Mouse (Mus musculus) kidney, postnatal 0 days (tissue): Measurements from ENCODE around the gene Rps29. TPM values are rescaled to one million over a fixed set of nuclear protein-coding genes. Genes with fewer than 3 reads are reported as not detected.
A peak's percentile ranks its signal among the peaks of the same experiment; 100 is the strongest.

Experiments used
- ATAC-seq: fragments of 200-750 bp; cut with Nextera tagmentation; replicated peaks from 2 replicates; pipeline ENCODE4 v1.8.0; 2017; ENCODE audit warnings: low read depth, moderate number of reproducible peaks, moderate TSS enrichment, moderate library complexity; ENCODE audit not compliant: low FRiP score
- DNase-seq: peaks from one replicate; pipeline ENCODE4 v3.0.0-alpha.2; 2016; ENCODE audit warnings: low spot score
- H3K27ac ChIP-seq: fragments of 300-500 bp; sonication (generic); 2 replicates; pipeline ENCODE4 v1.5.1; 2014; ENCODE audit warnings: mild to moderate bottlenecking
- H3K27me3 ChIP-seq: fragments of 300-500 bp; sonication (generic); 2 replicates; pipeline ENCODE4 v1.6.1; 2014; ENCODE audit warnings: low read length, mixed read lengths; ENCODE audit not compliant: insufficient read depth
- H3K36me3 ChIP-seq: fragments of 300-500 bp; sonication (generic); 2 replicates; pipeline ENCODE4 v1.6.1; 2014; ENCODE audit warnings: low read length, mixed read lengths; ENCODE audit not compliant: insufficient read depth
- H3K4me1 ChIP-seq: fragments of 300-500 bp; sonication (generic); replicated peaks from 2 replicates; pipeline ENCODE4 v1.6.1; 2014; ENCODE audit warnings: antibody characterized with exemption, low read length, mixed read lengths; ENCODE audit not compliant: insufficient read depth
- H3K4me2 ChIP-seq: fragments of 300-500 bp; sonication (generic); 2 replicates; pipeline ENCODE4 v1.6.1; 2014; ENCODE audit warnings: mild to moderate bottlenecking, low read length, moderate library complexity, mixed read lengths
- H3K4me3 ChIP-seq: fragments of 300-500 bp; sonication (generic); replicated peaks from 2 replicates; pipeline ENCODE4 v1.5.1; 2014; ENCODE audit warnings: low read depth, low read length
- H3K9ac ChIP-seq: fragments of 300-500 bp; sonication (generic); 2 replicates; pipeline ENCODE4 v1.6.1; 2014; ENCODE audit warnings: low read depth, low read length
- H3K9me3 ChIP-seq: fragments of 300-500 bp; sonication (generic); replicated peaks from 2 replicates; pipeline ENCODE4 v1.6.1; 2016; ENCODE audit warnings: low read length, inconsistent platforms, mixed read lengths
- CTCF ChIP-seq: IDR thresholded peaks from 2 replicates; pipeline ENCODE4 v1.5.1; 2016; ENCODE audit warnings: antibody characterized with exemption, low read depth, mild to moderate bottlenecking, moderate library complexity
- WGBS: fragments of 180-500 bp; shearing (Covaris S2); extraction: QIAGEN DNeasy Blood & Tissue Kit; methylation state at CpG from one replicate; pipeline ENCODE4 v1.1.7; 2014; 5-methylcytosine and 5-hydroxymethylcytosine counted together
- polyA plus RNA-seq: library from polyadenylated mRNA; unstranded; fragments of >200 nt; fragmentation: Nextera tagmentation; extraction: Ambion mirVana; gene quantifications from 2 replicates; pipeline ENCODE4 v1.2.1, GENCODE M21; 2015

Gene Rps29
- polyA plus RNA-seq, 1 experiment from 2014 or later: 2,435 TPM

- H3K27me3 ChIP-seq: no peaks in the 10 kb centered on the region
- peaks cover 8% of the 10 kb centered on the region for H3K4me1 ChIP-seq
- H3K4me3 ChIP-seq: peak within 1 kb of the TSS; percentile 92
- H3K9me3 ChIP-seq: no peaks in the 10 kb centered on the region
- H3K4me2 ChIP-seq: peak within 1 kb of the TSS; percentile 71
- peak; percentile 87 for DNase-seq
- ATAC-seq: peak; percentile 62
- peaks cover 10% of the 10 kb centered on the region; the same call in 1 of the 2 replicates for H3K36me3 ChIP-seq
- TF ChIP-seq CTCF: no peak
- H3K9ac ChIP-seq: peak within 1 kb of the TSS; percentile 83
- peak within 1 kb of the TSS; percentile 91 for H3K27ac ChIP-seq
- WGBS: 0% methylated on average over 18 of the region's 18 CpGs
Observed at GRCm38 (mm10) chr12:69198164-69198535, 39.2 kb upstream of the Rps29 start, which contains the start of gene Dnaaf2. TSS of gene Dnaaf2 (minus strand) at chr12:69198429.

- under 1% methylated on average over 91 of the region's 94 CpGs for WGBS
- Histone ChIP-seq H3K4me2 (peak overlapping the region; percentile 71), H3K9ac (peak overlapping the region; percentile 83), H3K27ac (peak overlapping the region; percentile 91), H3K27me3 (no peaks in the 10 kb centered on the region), H3K4me3 (peak overlapping the region; percentile 92), H3K9me3 (no peaks in the 10 kb centered on the region), H3K36me3 (peaks cover 9% of the 10 kb centered on the region; the same call in 1 of the 2 replicates), H3K4me1 (peaks cover 8% of the 10 kb centered on the region)
- no peak for TF ChIP-seq CTCF
- ATAC-seq (peak; percentile 65), DNase-seq (peak; percentile 36)
Observed at GRCm38 (mm10) chr12:69197378-69198163, 38.6 kb upstream of the Rps29 start.

- no peaks in the 10 kb centered on the region for H3K27me3 ChIP-seq
- H3K36me3 ChIP-seq: 0 out of 2 replicates have a peak, but pooled peaks cover 3% of the 10 kb centered on the region
- under 1% methylated on average over 75 of the region's 75 CpGs for WGBS
- TF ChIP-seq CTCF: no peak
- peak within 1 kb of the TSS; percentile 83 for H3K9ac ChIP-seq
- peak within 1 kb of the TSS; percentile 91 for H3K27ac ChIP-seq
- peaks cover 8% of the 10 kb centered on the region for H3K4me1 ChIP-seq
- no peaks in the 10 kb centered on the region for H3K9me3 ChIP-seq
- H3K4me3 ChIP-seq: peak within 1 kb of the TSS; percentile 92
- peak; percentile 68 for ATAC-seq
- DNase-seq: peak; percentile 89
- H3K4me2 ChIP-seq: peak within 1 kb of the TSS; percentile 71
Observed at GRCm38 (mm10) chr12:69196444-69197377, 37.7 kb upstream of the Rps29 start, which contains the start of gene Gm49383. TSS of gene Gm49383 (minus strand) at chr12:69197104.

- 0 out of 2 replicates have a peak, but pooled peaks cover 8% of the 10 kb centered on the region for H3K36me3 ChIP-seq
- no peak for TF ChIP-seq CTCF
- no peak overlapping the region for H3K9ac ChIP-seq
- no peaks in the 10 kb centered on the region for H3K27me3 ChIP-seq
- no peak overlapping the region for H3K27ac ChIP-seq
- H3K9me3 ChIP-seq: no peaks in the 10 kb centered on the region
- H3K4me3 ChIP-seq: no peak overlapping the region
- ATAC-seq (no peak), DNase-seq (no peak)
- no peaks in the 10 kb centered on the region for H3K4me1 ChIP-seq
- H3K4me2 ChIP-seq: no peak overlapping the region
- WGBS: 91% methylated on average over 2 of the region's 2 CpGs
Observed at GRCm38 (mm10) chr12:69192637-69193036, 33.7 kb upstream of the Rps29 start.

- DNase-seq (no peak), ATAC-seq (no peak)
Observed at GRCm38 (mm10) chr12:69191396-69191795, 32.4 kb upstream of the Rps29 start.

GRCm38 (mm10) chr12:69190522-69190921 is 31.5 kb upstream of the Rps29 start:
- TF ChIP-seq CTCF: peak; percentile 66
- H3K36me3 ChIP-seq: 0 out of 2 replicates have a peak, but pooled peaks cover 8% of the 10 kb centered on the region
- H3K27me3 ChIP-seq: no peaks in the 10 kb centered on the region
- H3K4me3 ChIP-seq: no peak overlapping the region
- no peak overlapping the region for H3K27ac ChIP-seq
- no peaks in the 10 kb centered on the region for H3K9me3 ChIP-seq
- DNase-seq: peak; percentile 46
- no peak overlapping the region for H3K9ac ChIP-seq
- 100% methylated on average over 1 of the region's 1 CpGs for WGBS
- 0 out of 2 replicates have a peak, but pooled peaks have one; percentile 49 for ATAC-seq
- H3K4me1 ChIP-seq: peaks cover 3% of the 10 kb centered on the region; the same call in 1 of the 2 replicates
- no peak overlapping the region for H3K4me2 ChIP-seq

More at GRCm38 (mm10) chr12:69191396-69191795, 32.4 kb upstream of the Rps29 start:
- no peak overlapping the region for H3K9ac ChIP-seq
- no peak overlapping the region for H3K4me3 ChIP-seq
- 87% methylated on average over 5 of the region's 5 CpGs for WGBS
- no peak overlapping the region for H3K4me2 ChIP-seq
- 0 out of 2 replicates have a peak, but pooled peaks cover 8% of the 10 kb centered on the region for H3K36me3 ChIP-seq
- no peak for TF ChIP-seq CTCF
- H3K27me3 ChIP-seq: no peaks in the 10 kb centered on the region
- no peaks in the 10 kb centered on the region for H3K4me1 ChIP-seq
- no peak overlapping the region for H3K27ac ChIP-seq
- no peaks in the 10 kb centered on the region for H3K9me3 ChIP-seq
